Mouse (Mus musculus) midbrain, embryonic 10.5 days (tissue): ENCODE results near the gene Tapt1. TPM values are rescaled to one million over a fixed set of nuclear protein-coding genes. Genes with fewer than 3 reads are reported as not detected.
"Not testable (repeated sequence)": the region's sequence is repeated elsewhere in the genome, so short reads cannot be mapped to it uniquely, and the experiment has no call there.

Experiments
- DNase-seq: peaks from one replicate; pipeline ENCODE4 v3.0.0-alpha.2; 2017; ENCODE audit warnings: low spot score
- H3K27ac ChIP-seq: fragments of 300-500 bp; sonication (generic); replicated peaks from 2 replicates; pipeline ENCODE4 v1.5.1; 2016; ENCODE audit warnings: mild to moderate bottlenecking
- H3K27me3 ChIP-seq: fragments of 300-500 bp; sonication (generic); 2 replicates; pipeline ENCODE4 v1.6.1; 2016; ENCODE audit warnings: low read depth, mild to moderate bottlenecking; ENCODE audit not compliant: poor library complexity, severe bottlenecking
- H3K36me3 ChIP-seq: fragments of 300-500 bp; sonication (generic); 2 replicates; pipeline ENCODE4 v1.6.1; 2016; ENCODE audit warnings: mild to moderate bottlenecking, moderate library complexity
- H3K4me1 ChIP-seq: fragments of 300-500 bp; sonication (generic); 2 replicates; pipeline ENCODE4 v1.6.1; 2016
- H3K4me3 ChIP-seq: fragments of 300-500 bp; sonication (generic); 2 replicates; pipeline ENCODE4 v1.5.1; 2016; ENCODE audit warnings: mild to moderate bottlenecking, moderate library complexity
- H3K9me3 ChIP-seq: fragments of 300-500 bp; sonication (generic); replicated peaks from 2 replicates; pipeline ENCODE4 v1.6.1; 2016; ENCODE audit warnings: mild to moderate bottlenecking
- WGBS: fragments of 180-500 bp; shearing (Covaris S2); methylation state at CpG from one replicate; pipeline ENCODE4 v1.1.7; 2016; 5-methylcytosine and 5-hydroxymethylcytosine counted together
- polyA plus RNA-seq: library from polyadenylated mRNA; unstranded; fragments of >200 nt; fragmentation: Nextera tagmentation; extraction: Ambion mirVana; gene quantifications from 2 replicates; pipeline ENCODE4 v1.2.1, GENCODE M21; 2016

Gene Tapt1
- polyA plus RNA-seq, 1 experiment from 2014 or later: 22.9 TPM

DNA sequence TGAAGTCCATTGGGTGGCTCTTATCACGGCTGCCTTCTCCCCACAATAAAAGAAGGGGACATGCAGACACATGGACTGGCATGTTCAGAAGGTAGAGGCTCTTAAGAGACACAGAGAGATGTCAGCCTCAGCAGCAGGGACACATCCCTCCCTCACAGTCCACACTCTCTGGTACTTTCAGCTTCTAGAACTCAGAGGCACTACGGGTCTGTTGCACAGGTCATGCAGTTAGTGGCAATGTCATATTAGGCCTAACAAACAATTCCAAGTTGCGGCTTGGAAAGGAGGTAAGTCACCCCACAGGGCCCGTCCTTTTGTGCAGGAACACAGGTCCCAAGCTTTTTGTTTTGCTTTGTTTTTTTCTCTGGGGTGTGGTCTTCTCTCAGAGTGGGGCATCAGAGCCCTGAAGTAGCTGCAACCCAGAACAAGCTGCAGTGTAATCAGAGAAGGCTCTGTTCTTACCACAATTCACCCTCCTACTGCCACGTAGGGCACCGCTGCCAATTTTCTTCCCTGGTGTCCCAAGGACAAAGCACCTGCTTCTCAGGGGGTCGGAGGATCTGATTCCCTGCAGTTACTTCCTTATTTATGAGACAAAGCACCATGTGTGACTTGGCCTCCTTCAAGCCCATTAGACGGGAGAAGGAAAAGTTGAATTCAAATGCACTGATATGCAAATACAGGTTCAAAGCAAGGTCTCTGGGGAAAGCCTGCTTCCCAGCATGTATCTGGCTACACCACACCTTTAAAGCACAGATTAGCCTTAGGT, 82.8 kb downstream of the Tapt1 start:
- 29% methylated on average over 8 of the region's 8 CpGs for WGBS

DNA sequence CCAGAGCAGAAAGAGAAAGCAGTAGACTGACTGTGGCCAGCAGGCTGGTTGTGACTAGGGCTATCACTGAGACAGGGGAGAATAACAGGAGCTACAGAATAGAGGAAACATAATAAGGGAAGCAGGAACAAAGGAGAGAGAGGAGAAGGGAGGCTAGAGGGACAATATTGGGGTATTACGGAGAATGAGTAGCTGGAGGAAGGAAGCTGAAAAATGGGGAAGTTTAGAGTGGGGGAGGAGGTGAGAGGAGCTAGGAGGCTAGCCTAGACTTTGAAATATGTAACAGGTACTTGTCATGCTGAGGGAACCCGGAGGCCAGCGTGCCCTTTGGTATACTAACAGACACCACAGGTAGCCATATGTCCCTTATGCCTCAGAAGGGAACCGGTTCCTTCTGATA, 98.9 kb downstream of the Tapt1 start:
- H3K27ac ChIP-seq: no peak overlapping the region
- no peaks in the 10 kb centered on the region for H3K36me3 ChIP-seq
- no peak overlapping the region for H3K4me3 ChIP-seq
- 87% methylated on average over 4 of the region's 4 CpGs for WGBS
- no peak for DNase-seq
- H3K9me3 ChIP-seq: no peaks in the 10 kb centered on the region
- no peaks in the 10 kb centered on the region for H3K4me1 ChIP-seq
- no peaks in the 10 kb centered on the region for H3K27me3 ChIP-seq

More for the DNA sequence above, 82.8 kb downstream of the Tapt1 start:
- no peak overlapping the region for H3K27ac ChIP-seq
- H3K9me3 ChIP-seq: no peaks in the 10 kb centered on the region
- no peaks in the 10 kb centered on the region for H3K36me3 ChIP-seq
- no peak overlapping the region for H3K4me3 ChIP-seq
- no peaks in the 10 kb centered on the region; the same call in 1 of the 2 replicates for H3K27me3 ChIP-seq
- no peak for DNase-seq
- H3K4me1 ChIP-seq: peaks cover 5% of the 10 kb centered on the region

- H3K27me3 ChIP-seq: not testable (repeated sequence)
- 93% methylated on average over 8 of the region's 8 CpGs for WGBS
Observed at GRCm38 (mm10) chr5:44126574-44126973, 99.9 kb downstream of the Tapt1 start.

More at GRCm38 (mm10) chr5:44126574-44126973, 99.9 kb downstream of the Tapt1 start:
- not testable (repeated sequence) for H3K4me3 ChIP-seq, H3K9me3 ChIP-seq, DNase-seq, H3K36me3 ChIP-seq, H3K27ac ChIP-seq, H3K4me1 ChIP-seq

Other genes with a start within 250 kb of the Tapt1 start
- gene Fgfbp1, start 244.8 kb downstream of the Tapt1 start, polyA plus RNA-seq: 0.11 and 0.43 TPM in 2 replicates
- 173 and 180 TPM in 2 replicates for gene Prom1, start 124.6 kb downstream of the Tapt1 start, polyA plus RNA-seq